Mouse (Mus musculus): ENCODE measurements around the gene Gm43951.
"Not testable (repeated sequence)": the region's sequence is repeated elsewhere in the genome, so short reads cannot be mapped to it uniquely, and the experiment has no call there.

The Gm43951 gene

DNA sequence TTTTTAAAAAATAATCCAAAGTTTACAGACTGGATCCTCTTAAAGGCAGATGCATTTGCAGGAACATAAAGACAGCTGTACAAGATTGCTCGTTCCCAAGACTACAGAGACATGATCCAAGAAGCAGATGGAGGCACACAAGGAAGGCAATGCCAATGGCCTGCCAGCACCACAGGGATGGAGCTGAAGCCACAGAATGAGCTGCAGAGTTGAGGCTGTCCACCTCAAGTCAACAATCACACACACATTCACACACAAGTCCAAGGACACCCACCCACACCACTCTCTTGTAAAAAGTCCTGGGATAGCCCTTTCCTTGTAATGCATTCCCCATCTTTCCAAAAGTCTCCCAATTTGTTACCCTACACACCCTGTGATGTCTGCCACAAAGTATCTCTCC is 3.2 kb downstream of the Gm43951 start:
- DNase-seq (ENCODE audit: low read depth): no peak

GRCm38 (mm10) chr11:72196506-72196905 is 10.1 kb downstream of the Gm43951 start:
- no peak for DNase-seq (ENCODE audit: low read depth)

DNA sequence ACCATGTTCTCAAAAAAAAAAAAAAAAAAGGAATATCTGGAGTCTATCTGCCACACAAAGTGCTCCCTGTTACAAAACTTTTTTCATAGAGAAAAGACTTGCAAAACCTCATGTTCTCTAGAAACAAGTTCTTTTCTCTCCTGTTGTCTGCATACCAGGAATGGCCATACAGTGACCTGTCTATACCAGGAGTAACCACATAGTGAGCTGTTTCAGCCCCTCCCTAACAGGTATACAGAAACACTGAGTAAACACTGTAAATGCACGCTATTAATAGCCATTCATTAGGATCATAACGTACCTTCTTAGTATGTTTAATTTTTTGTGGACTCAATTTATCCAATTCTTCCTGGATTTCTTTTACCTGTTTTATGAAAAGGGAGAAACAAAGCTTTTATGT is 12.4 kb downstream of the Gm43951 start:
- no peak for DNase-seq (ENCODE audit: low read depth)

GRCm38 (mm10) chr11:72190857-72191256 is 15.8 kb downstream of the Gm43951 start:
- no peak for DNase-seq (ENCODE audit: low read depth)

DNA sequence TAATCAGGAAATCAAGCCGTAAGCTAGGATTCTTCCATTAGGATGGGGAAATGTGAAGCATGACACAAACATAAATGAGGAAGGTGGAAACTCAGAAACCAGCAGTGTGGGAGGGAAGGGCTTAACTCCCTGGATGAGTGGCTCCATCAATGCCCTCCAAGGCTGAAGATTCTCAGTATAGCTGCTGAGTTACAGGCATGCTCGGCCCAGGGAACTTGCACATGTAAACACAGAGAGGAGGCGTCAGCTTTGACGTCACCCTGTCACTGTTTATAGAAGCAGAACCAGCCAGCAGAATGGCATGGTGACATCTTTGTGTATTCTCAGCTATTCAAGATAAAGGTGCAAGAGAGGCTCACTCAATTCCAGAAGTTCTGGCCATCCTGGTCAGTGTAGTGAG is 22.4 kb downstream of the Gm43951 start:
- no peak for DNase-seq (ENCODE audit: low read depth)

GRCm38 (mm10) chr11:72181136-72181535 is 25.5 kb downstream of the Gm43951 start:
- DNase-seq (ENCODE audit: low read depth): no peak

- no peak for DNase-seq (ENCODE audit: low read depth)
Observed at GRCm38 (mm10) chr11:72180556-72180955, 26.1 kb downstream of the Gm43951 start.

DNA sequence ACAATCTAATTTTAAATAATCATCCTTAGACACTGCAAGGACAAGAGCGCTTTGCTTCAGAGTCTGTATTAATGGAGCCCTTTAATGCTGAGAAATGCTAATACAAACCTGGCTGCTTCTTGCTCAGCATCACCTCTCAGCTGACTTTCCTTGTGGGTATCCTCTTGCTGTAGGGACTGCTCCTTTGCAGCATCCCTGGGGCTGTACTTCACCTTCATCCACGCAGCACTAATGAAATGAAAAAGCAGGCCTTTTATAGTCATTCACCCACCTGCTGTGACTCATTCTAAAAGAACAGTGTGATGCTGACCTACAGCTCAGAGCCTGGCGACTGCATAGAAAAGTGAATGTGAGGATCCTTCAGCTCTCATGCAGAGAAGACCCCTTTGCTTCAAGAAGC is 30.1 kb downstream of the Gm43951 start:
- no peak for DNase-seq (ENCODE audit: low read depth)

- DNase-seq (ENCODE audit: low read depth): no peak
Observed at GRCm38 (mm10) chr11:72175966-72176365, 30.7 kb downstream of the Gm43951 start.

- DNase-seq (ENCODE audit: low read depth): no peak
Observed at GRCm38 (mm10) chr11:72174721-72175120, 31.9 kb downstream of the Gm43951 start.

DNA sequence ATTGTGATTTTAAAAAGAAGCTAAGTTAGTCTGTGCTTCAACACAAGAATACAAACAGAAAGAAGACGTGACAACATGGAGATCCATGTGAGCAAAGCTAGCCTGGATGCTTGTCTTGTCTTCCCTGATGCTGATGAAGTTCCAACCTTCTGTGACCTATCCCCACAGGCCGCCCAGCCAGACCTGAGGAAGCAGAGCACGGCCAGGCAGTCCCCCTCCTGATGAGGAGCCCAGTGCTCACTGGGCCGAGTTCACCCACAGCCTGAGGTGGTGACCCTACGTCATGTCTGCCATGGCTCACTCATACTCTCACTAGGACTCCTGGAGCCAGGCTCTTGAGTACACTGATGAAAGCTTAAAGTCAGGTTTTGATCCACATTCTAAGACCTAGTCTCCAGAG is 33.1 kb downstream of the Gm43951 start:
- DNase-seq (ENCODE audit: low read depth): no peak

DNA sequence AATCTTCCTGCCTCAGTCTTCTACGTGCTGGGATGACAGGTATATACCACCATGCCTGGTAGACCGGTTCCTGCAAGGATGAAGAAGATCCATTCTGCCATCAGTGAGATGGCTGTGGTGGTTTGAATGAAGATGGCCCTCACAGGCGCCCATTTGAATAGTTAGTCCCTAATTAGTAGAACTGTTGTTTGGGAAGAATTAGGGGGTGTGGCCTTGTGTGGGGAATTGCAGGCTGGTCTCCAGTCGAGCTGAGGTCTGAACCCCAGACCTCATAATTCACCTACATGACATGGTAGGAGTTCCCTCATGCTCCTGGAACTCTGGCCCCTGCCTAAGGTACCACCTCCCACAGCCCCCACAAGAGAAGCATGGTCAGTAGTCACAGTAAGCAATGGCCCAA is 34.7 kb downstream of the Gm43951 start:
- not testable (repeated sequence) for DNase-seq (ENCODE audit: low read depth)

GRCm38 (mm10) chr11:72169871-72170270 is 36.8 kb downstream of the Gm43951 start:
- no peak for DNase-seq (ENCODE audit: low read depth)

GRCm38 (mm10) chr11:72163198-72163597 is 43.4 kb downstream of the Gm43951 start:
- no peak for DNase-seq (ENCODE audit: low read depth)

DNA sequence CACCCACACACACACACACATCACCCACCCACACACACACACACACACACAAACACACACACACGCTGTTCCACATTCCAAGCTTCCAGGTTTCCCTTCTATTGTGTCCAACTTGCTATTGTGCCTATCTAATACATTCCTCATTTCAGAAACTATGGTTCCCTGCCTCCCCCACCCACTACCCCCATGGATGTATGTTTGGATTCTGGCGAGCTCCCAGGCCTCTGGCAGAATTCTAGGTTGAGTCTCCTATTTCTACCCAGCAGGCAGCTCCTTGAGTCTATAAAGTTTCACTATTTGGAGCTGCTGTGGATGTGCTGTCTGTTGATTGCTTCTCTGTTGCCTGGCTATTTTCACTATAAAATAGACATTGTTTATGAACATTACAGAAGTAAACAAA is 50.0 kb downstream of the Gm43951 start:
- no peak for DNase-seq (ENCODE audit: low read depth)

DNA sequence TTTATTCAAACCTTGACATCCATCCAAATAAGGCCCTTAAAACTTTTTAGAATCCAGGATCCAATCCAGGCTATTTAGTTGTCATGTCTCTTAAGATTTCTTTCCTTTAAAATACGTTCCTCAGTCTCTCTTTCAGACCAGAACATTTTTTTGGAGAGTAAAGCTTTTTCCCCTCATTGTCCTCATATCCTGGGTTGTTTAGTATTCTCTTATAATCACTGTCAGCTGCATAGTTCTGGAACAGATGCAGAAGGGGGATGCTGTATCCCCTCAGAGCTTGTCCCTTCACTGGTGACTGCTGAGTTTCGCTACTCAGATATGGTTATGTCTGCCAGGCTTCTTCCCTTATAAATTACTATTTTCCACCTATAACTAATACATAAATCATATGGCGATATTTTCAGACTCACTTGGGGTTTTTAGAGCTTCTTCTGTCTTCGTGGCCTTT is 50.6 kb downstream of the Gm43951 start:
- no peak for DNase-seq (ENCODE audit: low read depth)

GRCm38 (mm10) chr11:72155186-72155980 is 51.3 kb downstream of the Gm43951 start:
- DNase-seq (ENCODE audit: low read depth): no peak

All from c-Kit-positive CD71-negative TER-119-negative erythroid progenitor cells, embryonic 14.5 days (primary cell).